Mouse (Mus musculus) cerebellum, adult (tissue): Measurements from ENCODE around the gene Chst11.

Experiments
- ATAC-seq: cut with Nextera tagmentation; 2 replicates; pipeline ENCODE4 v1.9.2; 2017; ENCODE audit warnings: mild to moderate bottlenecking, moderate library complexity, mixed read lengths; ENCODE audit not compliant: insufficient number of reproducible peaks, low FRiP score, low TSS enrichment

Gene Chst11

GRCm38 (mm10) chr10:83030103-83030661, 44.9 kb downstream of the Chst11 start:
- ATAC-seq, result no peak

- no peak for ATAC-seq
Observed at GRCm38 (mm10) chr10:83030928-83031327, 45.6 kb downstream of the Chst11 start.

- ATAC-seq, result no peak
Observed at GRCm38 (mm10) chr10:83031561-83031960, 46.3 kb downstream of the Chst11 start.

- ATAC-seq, result no peak
Observed at GRCm38 (mm10) chr10:83032559-83032958, 47.3 kb downstream of the Chst11 start.

GRCm38 (mm10) chr10:83036340-83037045, 51.2 kb downstream of the Chst11 start:
- no peak for ATAC-seq

- no peak for ATAC-seq
Observed at GRCm38 (mm10) chr10:83038166-83038565, 52.9 kb downstream of the Chst11 start.

GRCm38 (mm10) chr10:83039414-83039813, 54.1 kb downstream of the Chst11 start:
- no peak for ATAC-seq

GRCm38 (mm10) chr10:83041875-83042274, 56.6 kb downstream of the Chst11 start:
- no peak for ATAC-seq

- no peak for ATAC-seq
Observed at GRCm38 (mm10) chr10:83042613-83043477, 57.5 kb downstream of the Chst11 start.

GRCm38 (mm10) chr10:83043478-83044259, 58.4 kb downstream of the Chst11 start:
- ATAC-seq, result no peak

- no peak for ATAC-seq
Observed at GRCm38 (mm10) chr10:83049174-83049780, 64.0 kb downstream of the Chst11 start.

- ATAC-seq, result no peak
Observed at GRCm38 (mm10) chr10:83053886-83054550, 68.7 kb downstream of the Chst11 start.

- no peak for ATAC-seq
Observed at GRCm38 (mm10) chr10:83056291-83056690, 71.0 kb downstream of the Chst11 start.

GRCm38 (mm10) chr10:83056866-83057265, 71.6 kb downstream of the Chst11 start:
- ATAC-seq, result no peak

GRCm38 (mm10) chr10:83060066-83060782, 74.9 kb downstream of the Chst11 start:
- ATAC-seq, result no peak

GRCm38 (mm10) chr10:83062315-83062714, 77.0 kb downstream of the Chst11 start:
- ATAC-seq, result peak; percentile 73

- ATAC-seq, result no peak
Observed at GRCm38 (mm10) chr10:83064796-83065195, 79.5 kb downstream of the Chst11 start.

GRCm38 (mm10) chr10:83066159-83066558, 80.9 kb downstream of the Chst11 start:
- no peak for ATAC-seq

- ATAC-seq, result no peak
Observed at GRCm38 (mm10) chr10:83067305-83067704, 82.0 kb downstream of the Chst11 start.
